Mouse (Mus musculus) cerebellum, adult 18-20 months (tissue): ENCODE measurements around the gene Gm21904.
"Not testable (repeated sequence)": the region's sequence is repeated elsewhere in the genome, so short reads cannot be mapped to it uniquely, and the experiment has no call there.

Source experiments
- DNase-seq, 2 experiments: peaks; one replicate each; pipeline ENCODE4 v3.0.0; 2021

Gene Gm21904

GRCm38 (mm10) chrY:17846166-17846565, at the start of gene Gm21904:
TSS of gene Gm21904 (minus strand) at chrY:17846266.
- DNase-seq: not testable (repeated sequence)

- DNase-seq: not testable (repeated sequence)
Observed at GRCm38 (mm10) chrY:17874441-17874840, 28.4 kb upstream of the Gm21904 start, which contains the start of the genes Gm20772 and Gm20831. TSS of gene Gm20772 (plus strand) at chrY:17874741. TSS of gene Gm20831 (plus strand) at chrY:17874741.
